Mouse (Mus musculus) brown adipose tissue, adult 24 weeks (tissue): ENCODE data around the gene Scn1b. TPM values are rescaled to one million over a fixed set of nuclear protein-coding genes. Genes with fewer than 3 reads are reported as not detected.

Experiments used
- H3K27ac ChIP-seq: fragments of 200-500 bp; replicated peaks from 2 replicates; pipeline ENCODE4 v1.5.1; 2012; ENCODE audit warnings: low read depth, mild to moderate bottlenecking, low read length
- H3K4me1 ChIP-seq: fragments of 200-500 bp; 2 replicates; pipeline ENCODE4 v1.6.1; 2012; ENCODE audit warnings: low read length, mixed read lengths; ENCODE audit not compliant: control insufficient read depth, insufficient read depth, insufficient read length
- H3K4me3 ChIP-seq: fragments of 200-500 bp; 2 replicates; pipeline ENCODE4 v1.5.1; 2012; ENCODE audit warnings: low read depth, mild to moderate bottlenecking, low read length, moderate library complexity; ENCODE audit not compliant: insufficient read depth
- polyA plus RNA-seq: library from polyadenylated mRNA; stranded (reverse); fragments of >200 nt; gene quantifications from 2 replicates; pipeline ENCODE4 v1.2.4, GENCODE M21; 2012; ENCODE audit not compliant: missing spikeins, insufficient read depth, insufficient read length

Scn1b gene
- polyA plus RNA-seq, 1 experiment = 30.4 TPM

GRCm38 (mm10) chr7:31074061-31074712 lies 52.6 kb downstream of the Scn1b start:
- Histone ChIP-seq H3K4me1 (no peaks in the 10 kb centered on the region), H3K4me3 (no peak overlapping the region), H3K27ac (no peak overlapping the region)

GRCm38 (mm10) chr7:31073546-31073945 lies 53.3 kb downstream of the Scn1b start:
- no peak overlapping the region for H3K4me3 ChIP-seq
- no peaks in the 10 kb centered on the region for H3K4me1 ChIP-seq
- no peak overlapping the region for H3K27ac ChIP-seq

GRCm38 (mm10) chr7:31072326-31072725 lies 54.5 kb downstream of the Scn1b start:
- H3K4me1 ChIP-seq = no peaks in the 10 kb centered on the region
- no peak overlapping the region for H3K4me3 ChIP-seq
- H3K27ac ChIP-seq = no peak overlapping the region

GRCm38 (mm10) chr7:31070324-31070723 lies 56.5 kb downstream of the Scn1b start:
- no peaks in the 10 kb centered on the region for H3K4me1 ChIP-seq
- no peak overlapping the region for H3K4me3 ChIP-seq
- H3K27ac ChIP-seq = no peak overlapping the region

GRCm38 (mm10) chr7:31069491-31069890 lies 57.3 kb downstream of the Scn1b start:
- Histone ChIP-seq H3K27ac (no peak overlapping the region), H3K4me3 (no peak overlapping the region), H3K4me1 (no peaks in the 10 kb centered on the region)

GRCm38 (mm10) chr7:31067836-31068235 lies 59.0 kb downstream of the Scn1b start:
- Histone ChIP-seq H3K4me1 (no peaks in the 10 kb centered on the region), H3K27ac (no peak overlapping the region), H3K4me3 (no peak overlapping the region)

Other genes with a start within 250 kb of the Scn1b start
- gene Cd22, start 246.7 kb downstream of the Scn1b start, polyA plus RNA-seq = 0.40 and 0.88 TPM in 2 replicates
- gene Mag, start 212.1 kb downstream of the Scn1b start, polyA plus RNA-seq = not detected in 2 replicates
- not detected in 2 replicates for gene Hamp2, start 202.3 kb downstream of the Scn1b start, polyA plus RNA-seq
- gene Hamp, start 183.0 kb downstream of the Scn1b start, polyA plus RNA-seq = 4.4 TPM in 1 of 2 replicates, not detected in the other
- 66.8 and 103 TPM in 2 replicates for gene Usf2, start 170.2 kb downstream of the Scn1b start, polyA plus RNA-seq
- 1.1 TPM in 1 of 2 replicates, not detected in the other for gene Lsr, start 153.5 kb downstream of the Scn1b start, polyA plus RNA-seq
- not detected in 2 replicates for gene Fam187b, start 153.2 kb downstream of the Scn1b start, polyA plus RNA-seq
- gene Fxyd5, start 84.5 kb downstream of the Scn1b start, polyA plus RNA-seq = 26.7 and 30.8 TPM in 2 replicates
- gene Fxyd7, start 75.5 kb downstream of the Scn1b start, polyA plus RNA-seq = 1.9 and 2.3 TPM in 2 replicates
- gene Fxyd1, start 69.8 kb downstream of the Scn1b start, polyA plus RNA-seq = 346 TPM in 2 replicates
- 3.0 and 3.2 TPM in 2 replicates for gene Lgi4, start 67.7 kb downstream of the Scn1b start, polyA plus RNA-seq
- gene Fxyd3, start 50.3 kb downstream of the Scn1b start, polyA plus RNA-seq = not detected in 2 replicates
- not detected in 2 replicates for gene Hpn, start 11.7 kb downstream of the Scn1b start, polyA plus RNA-seq
- 24.7 and 34.9 TPM in 2 replicates for gene Gramd1a, start 28.9 kb upstream of the Scn1b start, polyA plus RNA-seq
- gene Scgb2b2, start 163.5 kb upstream of the Scn1b start, polyA plus RNA-seq = not detected in 2 replicates
- gene Scgb1b2, start 164.8 kb upstream of the Scn1b start, polyA plus RNA-seq = not detected in 2 replicates
- not detected in 2 replicates for gene Scgb2b3, start 235.1 kb upstream of the Scn1b start, polyA plus RNA-seq
- not detected in 2 replicates for gene Scgb1b3, start 248.6 kb upstream of the Scn1b start, polyA plus RNA-seq